Mouse (Mus musculus): ENCODE measurements at regions not wholly inside any gene's neighbourhood (a gene's known extent, or its start where the extent isn't known, plus 50 kb on each side); places are given as distances from the start of the nearest gene placed in this dataset.

GRCm38 (mm10) chr16:86808644-86809324 is 545.2 kb upstream of the N6amt1 start:
- no peak for DNase-seq (ENCODE audit: low spot score in 2 of 2)

DNA sequence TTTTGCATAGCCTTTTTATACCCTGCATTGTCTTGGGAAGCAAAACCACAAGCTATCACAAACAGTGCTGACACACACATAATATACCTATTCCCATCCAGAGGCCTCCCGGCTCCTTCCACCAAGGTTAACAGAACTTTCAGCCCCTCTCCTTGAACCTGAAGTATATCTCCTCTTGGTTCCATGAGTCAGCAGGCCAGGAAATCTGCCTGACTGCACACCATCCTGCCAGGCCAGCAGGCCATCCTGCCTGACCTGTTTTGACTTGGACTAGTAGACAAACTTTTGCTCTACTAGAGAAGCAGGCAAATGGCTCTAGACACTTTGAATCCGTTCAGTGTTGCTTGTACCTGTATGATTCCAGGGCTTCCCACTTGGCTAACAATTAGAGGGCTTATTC is 547.6 kb upstream of the N6amt1 start:
- no peak for DNase-seq (ENCODE audit: low spot score in 2 of 2)

DNA sequence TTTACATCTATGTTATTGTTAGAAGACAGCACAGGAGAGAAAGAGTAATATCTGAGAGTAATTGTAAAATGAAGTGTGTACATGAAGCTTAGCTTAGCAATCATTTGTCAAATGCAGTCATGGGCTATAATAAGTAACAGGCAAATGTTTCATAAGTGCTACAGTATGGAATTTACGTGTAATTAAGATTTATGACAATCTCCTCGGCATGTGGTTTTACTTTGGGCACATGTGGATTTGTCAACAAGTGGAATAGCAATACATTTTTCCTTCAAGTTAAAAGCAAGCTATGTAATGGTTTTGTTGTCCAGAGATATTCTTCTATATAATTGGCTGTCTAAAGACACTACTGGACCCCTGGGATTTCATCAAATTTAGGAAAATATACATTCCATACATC is 577.9 kb upstream of the N6amt1 start:
- no peak for DNase-seq (ENCODE audit: low spot score in 2 of 2)

- no peak for DNase-seq (ENCODE audit: low spot score in 2 of 2)
Measured at GRCm38 (mm10) chr16:86772586-86772985, 581.4 kb upstream of the N6amt1 start.

- no peak for DNase-seq (ENCODE audit: low spot score in 2 of 2)
Measured at GRCm38 (mm10) chr16:86768912-86769311, 585.1 kb upstream of the N6amt1 start.

DNA sequence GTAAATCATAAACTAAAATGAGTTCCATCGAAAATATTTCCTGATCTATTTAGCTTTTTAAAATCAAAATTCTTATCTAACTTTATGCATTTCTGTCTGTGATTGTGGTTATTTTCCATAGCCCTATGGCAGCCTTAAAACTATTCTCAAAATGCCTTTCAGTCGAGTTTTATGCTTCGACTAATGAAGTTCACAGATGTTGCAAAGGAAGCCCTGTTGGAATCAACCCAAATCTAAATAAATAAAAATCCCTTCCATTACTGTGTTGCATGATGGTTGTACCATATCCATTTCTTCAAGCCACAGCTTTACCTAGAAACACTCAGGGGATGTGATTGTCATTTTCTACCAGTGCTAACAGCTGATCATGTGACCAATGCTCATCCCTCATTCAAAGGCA is 585.6 kb upstream of the N6amt1 start:
- no peak for DNase-seq (ENCODE audit: low spot score in 2 of 2)

DNA sequence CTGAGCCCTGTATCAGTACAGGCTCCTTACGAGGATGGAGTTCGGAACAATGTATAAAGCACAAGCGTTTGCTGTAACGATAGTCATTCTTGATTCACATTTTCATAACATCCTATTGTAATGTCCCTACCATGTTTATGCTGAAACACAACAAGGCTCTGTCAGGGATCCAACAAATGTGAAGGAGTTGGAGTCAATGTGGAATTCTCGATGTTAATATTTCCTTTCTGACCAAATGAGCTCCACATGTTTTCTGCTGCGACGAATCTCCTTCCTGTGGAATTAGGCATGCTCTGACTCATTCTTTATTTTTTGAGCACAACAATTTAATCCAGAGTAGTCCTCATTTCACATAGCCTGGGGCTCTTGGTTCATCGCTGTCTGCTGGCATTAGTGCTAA is 588.0 kb upstream of the N6amt1 start:
- DNase-seq (ENCODE audit: low spot score in 2 of 2) = no peak

GRCm38 (mm10) chr16:86741236-86741635 is 612.7 kb upstream of the N6amt1 start:
- no peak for DNase-seq (ENCODE audit: low spot score in 2 of 2)

GRCm38 (mm10) chr16:86718982-86719771 is 634.8 kb upstream of the N6amt1 start:
- no peak for DNase-seq (ENCODE audit: low spot score in 2 of 2)

DNA sequence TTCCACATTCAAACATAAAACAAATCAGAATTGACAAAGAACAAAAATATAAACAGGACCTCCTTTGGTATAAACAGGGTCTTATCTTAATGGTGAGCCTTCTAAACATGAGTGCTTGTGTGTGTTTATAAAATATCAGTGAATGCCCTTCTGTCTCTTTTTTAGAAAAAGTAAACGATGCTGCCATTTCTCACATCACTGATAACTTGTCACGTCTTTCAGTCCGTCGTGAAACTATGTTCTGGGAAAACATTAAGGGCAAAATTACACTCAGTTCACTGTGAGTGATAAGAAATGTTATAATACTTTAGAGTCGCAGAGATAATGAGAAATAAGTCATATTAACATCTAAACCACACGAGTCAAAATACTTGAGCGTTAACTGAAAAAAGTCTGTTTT is 635.6 kb upstream of the N6amt1 start:
- no peak for DNase-seq (ENCODE audit: low spot score in 2 of 2)

DNA sequence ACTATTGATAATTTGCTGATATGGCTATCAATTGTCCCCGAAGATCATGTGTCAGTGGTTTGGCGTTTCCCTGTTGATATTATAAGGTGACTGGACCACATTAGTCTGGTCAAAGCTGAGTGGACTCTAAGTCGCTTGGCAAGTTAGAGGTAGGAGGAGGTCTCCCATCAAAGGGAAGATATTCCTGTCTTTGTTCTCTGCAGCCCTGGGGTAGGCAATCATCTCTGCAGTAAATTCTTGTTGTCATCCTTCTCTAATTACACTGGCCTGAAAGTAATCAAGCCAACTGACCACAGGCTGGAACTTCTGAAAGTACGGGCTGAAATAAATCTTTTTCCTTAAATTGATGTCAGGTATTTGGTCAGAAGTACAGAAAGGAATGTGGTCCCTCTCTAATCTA is 652.3 kb upstream of the N6amt1 start:
- no peak for DNase-seq (ENCODE audit: low spot score in 2 of 2)

GRCm38 (mm10) chr16:86694497-86694896 is 659.5 kb upstream of the N6amt1 start:
- DNase-seq (ENCODE audit: low spot score in 2 of 2) = no peak

DNA sequence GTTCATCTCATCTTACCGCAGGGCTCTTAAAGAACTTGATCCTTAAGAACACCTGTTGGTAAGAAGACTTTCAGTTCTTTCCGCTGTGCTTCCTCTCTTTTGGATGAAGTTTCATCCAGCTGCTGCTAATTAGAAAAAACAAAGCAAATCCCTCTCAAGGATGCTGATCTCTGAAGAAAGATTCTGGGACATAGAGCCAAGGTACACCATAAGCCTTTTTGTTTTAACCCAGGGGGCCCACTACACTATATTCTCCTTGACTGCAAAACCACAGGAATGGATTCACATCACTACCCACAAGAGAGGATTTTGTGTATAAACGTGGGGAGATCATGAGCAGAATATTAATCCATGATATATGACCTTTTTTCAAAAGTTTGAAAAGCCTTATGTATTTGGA is 694.8 kb upstream of the N6amt1 start:
- no peak for DNase-seq (ENCODE audit: low spot score in 2 of 2)

GRCm38 (mm10) chr16:86647316-86647715 is 706.7 kb upstream of the N6amt1 start:
- no peak for DNase-seq (ENCODE audit: low spot score in 2 of 2)

- no peak for DNase-seq (ENCODE audit: low spot score in 2 of 2)
Measured at GRCm38 (mm10) chr16:86646753-86647152, 707.2 kb upstream of the N6amt1 start.

- no peak for DNase-seq (ENCODE audit: low spot score in 2 of 2)
Measured at GRCm38 (mm10) chr16:86645436-86645835, 708.5 kb upstream of the N6amt1 start.

- peak in 1 of 2 experiments; percentile 3 for DNase-seq (ENCODE audit: low spot score in 2 of 2)
Measured at GRCm38 (mm10) chr16:86644912-86645312, 709.1 kb upstream of the N6amt1 start.

DNA sequence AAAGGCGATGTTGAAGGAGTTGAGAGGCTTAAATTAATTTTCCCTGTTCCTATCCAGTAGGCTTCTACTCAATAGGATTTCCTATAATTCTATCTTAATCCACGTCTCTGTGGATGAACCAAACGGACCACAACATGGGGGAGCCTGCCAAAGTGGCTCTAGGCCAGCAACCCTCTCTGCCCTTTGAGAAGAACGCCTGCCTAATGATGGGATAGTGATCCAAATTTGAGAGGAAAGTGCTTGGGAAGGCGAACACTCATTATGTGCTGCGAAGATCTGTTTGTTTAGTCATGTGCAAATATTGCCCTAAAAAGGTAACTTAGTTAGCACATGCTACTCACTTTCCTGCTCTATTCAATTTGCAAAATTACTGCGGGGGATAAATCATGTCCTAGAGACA is 702.5 kb upstream of the Adamts5 start:
- no peak for DNase-seq (ENCODE audit: low spot score in 2 of 2)

- DNase-seq (ENCODE audit: low spot score in 2 of 2) = no peak
Measured at GRCm38 (mm10) chr16:86594992-86595391, 693.4 kb upstream of the Adamts5 start.

DNA sequence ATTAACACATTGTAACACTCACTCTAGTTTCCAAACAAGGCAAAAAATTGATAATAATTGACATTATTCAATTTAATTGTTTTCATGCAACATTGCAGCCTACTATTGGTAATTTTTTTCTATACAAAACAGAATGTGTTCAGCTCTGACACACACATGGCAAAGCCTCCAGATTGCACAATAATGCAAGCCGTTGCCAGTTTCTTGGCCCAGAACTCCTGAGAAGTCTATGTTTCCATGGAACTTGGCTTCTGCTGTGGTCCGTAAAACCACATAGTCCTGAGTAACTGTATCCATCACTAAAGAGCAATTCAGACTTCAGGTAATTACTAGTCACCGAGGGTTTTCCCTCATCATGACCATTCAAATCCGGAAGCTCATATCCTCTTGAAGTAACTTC is 684.4 kb upstream of the Adamts5 start:
- DNase-seq (ENCODE audit: low spot score in 2 of 2) = no peak

- no peak for DNase-seq (ENCODE audit: low spot score in 2 of 2)
Measured at GRCm38 (mm10) chr16:86578281-86578680, 676.7 kb upstream of the Adamts5 start.

GRCm38 (mm10) chr16:86547465-86548043 is 645.9 kb upstream of the Adamts5 start:
- no peak for DNase-seq (ENCODE audit: low spot score in 2 of 2)

GRCm38 (mm10) chr16:86546905-86547304 is 645.3 kb upstream of the Adamts5 start:
- no peak for DNase-seq (ENCODE audit: low spot score in 2 of 2)

All from frontal cortex, postnatal 14 days (tissue).